Mouse (Mus musculus): Measurements from ENCODE around the gene Klf11. TPM values are rescaled to one million over a fixed set of nuclear protein-coding genes. Genes with fewer than 3 reads are reported as not detected.
"Not testable (repeated sequence)": the region's sequence is repeated elsewhere in the genome, so short reads cannot be mapped to it uniquely, and the experiment has no call there.

Gene Klf11
- polyA plus RNA-seq, 1 experiment from 2014 or later, result 9.3 TPM

- Histone ChIP-seq H3K27ac (replicated peaks) (no peak overlapping the region), H3K27me3 (no peaks in the 10 kb centered on the region), H3K9ac (no peak overlapping the region), H3K4me3 (replicated peaks) (no peak overlapping the region), H3K9me3 (replicated peaks) (no peaks in the 10 kb centered on the region), H3K4me1 (replicated peaks) (peaks cover 59% of the 10 kb centered on the region), H3K36me3 (replicated peaks) (no peaks in the 10 kb centered on the region), H3K4me2 (no peak overlapping the region)
- WGBS (ENCODE audit: insufficient replicate concordance), result 55% methylated on average over 4 of the region's 4 CpGs
- ATAC-seq (ENCODE audit: insufficient read depth), result no peak
Observed at GRCm38 (mm10) chr12:24632404-24632803, 18.7 kb upstream of the Klf11 start.

- Histone ChIP-seq H3K9me3 (replicated peaks) (no peaks in the 10 kb centered on the region), H3K4me1 (replicated peaks) (peaks cover 60% of the 10 kb centered on the region), H3K9ac (no peak overlapping the region), H3K4me2 (peak overlapping the region; percentile 11; the same call in 1 of the 2 replicates), H3K27me3 (no peaks in the 10 kb centered on the region), H3K27ac (replicated peaks) (peak overlapping the region; percentile 83), H3K36me3 (replicated peaks) (no peaks in the 10 kb centered on the region), H3K4me3 (replicated peaks) (no peak overlapping the region)
- ATAC-seq (ENCODE audit: insufficient read depth), result peak; percentile 86
- 3% methylated on average over 1 of the region's 1 CpGs for WGBS (ENCODE audit: insufficient replicate concordance)
Observed at GRCm38 (mm10) chr12:24633753-24634191, 17.3 kb upstream of the Klf11 start.

GRCm38 (mm10) chr12:24634212-24634611, 16.9 kb upstream of the Klf11 start:
- no peaks in the 10 kb centered on the region for H3K9me3 ChIP-seq (replicated peaks)
- ATAC-seq (ENCODE audit: insufficient read depth), result peak; percentile 71
- peaks cover 64% of the 10 kb centered on the region for H3K4me1 ChIP-seq (replicated peaks)
- no peak overlapping the region for H3K4me3 ChIP-seq (replicated peaks)
- peak overlapping the region; percentile 11; the same call in 1 of the 2 replicates for H3K4me2 ChIP-seq
- no peaks in the 10 kb centered on the region for H3K36me3 ChIP-seq (replicated peaks)
- H3K27me3 ChIP-seq, result no peaks in the 10 kb centered on the region
- peak overlapping the region; percentile 83 for H3K27ac ChIP-seq (replicated peaks)
- H3K9ac ChIP-seq, result no peak overlapping the region
- WGBS (ENCODE audit: insufficient replicate concordance), result 28% methylated on average over 4 of the region's 4 CpGs

GRCm38 (mm10) chr12:24634648-24635047, 16.4 kb upstream of the Klf11 start:
- Histone ChIP-seq H3K9ac (no peak overlapping the region), H3K9me3 (replicated peaks) (no peaks in the 10 kb centered on the region), H3K27ac (replicated peaks) (peak overlapping the region; percentile 83), H3K36me3 (replicated peaks) (no peaks in the 10 kb centered on the region), H3K4me3 (replicated peaks) (no peak overlapping the region), H3K4me2 (0 out of 2 replicates have a peak overlapping the region, but pooled peaks have one; percentile 11), H3K4me1 (replicated peaks) (peaks cover 69% of the 10 kb centered on the region), H3K27me3 (no peaks in the 10 kb centered on the region)
- ATAC-seq (ENCODE audit: insufficient read depth), result no peak
- 73% methylated on average over 3 of the region's 3 CpGs for WGBS (ENCODE audit: insufficient replicate concordance)

- not testable (repeated sequence) for H3K27me3 ChIP-seq; H3K9ac ChIP-seq; H3K9me3 ChIP-seq (replicated peaks); H3K36me3 ChIP-seq (replicated peaks); H3K27ac ChIP-seq (replicated peaks); H3K4me2 ChIP-seq; H3K4me3 ChIP-seq (replicated peaks); ATAC-seq (ENCODE audit: insufficient read depth)
- peaks cover 76% of the 10 kb centered on the region for H3K4me1 ChIP-seq (replicated peaks)
- 91% methylated on average over 10 of the region's 10 CpGs for WGBS (ENCODE audit: insufficient replicate concordance)
Observed at GRCm38 (mm10) chr12:24638787-24639186, 12.3 kb upstream of the Klf11 start.

GRCm38 (mm10) chr12:24642370-24642802, 8.7 kb upstream of the Klf11 start:
- no peaks in the 10 kb centered on the region for H3K27me3 ChIP-seq
- H3K9me3 ChIP-seq (replicated peaks), result no peaks in the 10 kb centered on the region
- WGBS (ENCODE audit: insufficient replicate concordance), result 71% methylated on average over 4 of the region's 4 CpGs
- ATAC-seq (ENCODE audit: insufficient read depth), result no peak
- H3K27ac ChIP-seq (replicated peaks), result peak overlapping the region; percentile 94; the same call in 1 of the 2 replicates
- H3K36me3 ChIP-seq (replicated peaks), result no peaks in the 10 kb centered on the region
- peaks cover 76% of the 10 kb centered on the region for H3K4me1 ChIP-seq (replicated peaks)
- 0 out of 2 replicates have a peak overlapping the region, but pooled peaks have one; percentile 15 for H3K9ac ChIP-seq
- H3K4me3 ChIP-seq (replicated peaks), result no peak overlapping the region
- H3K4me2 ChIP-seq, result no peak overlapping the region

- WGBS (ENCODE audit: insufficient replicate concordance), result 18% methylated on average over 1 of the region's 1 CpGs
- H3K4me3 ChIP-seq (replicated peaks), result no peak overlapping the region
Observed at GRCm38 (mm10) chr12:24644125-24644571, 6.9 kb upstream of the Klf11 start.

GRCm38 (mm10) chr12:24645901-24646300, 5.2 kb upstream of the Klf11 start:
- ATAC-seq (ENCODE audit: insufficient read depth), result peak; percentile 70
- H3K27me3 ChIP-seq, result no peaks in the 10 kb centered on the region
- H3K4me3 ChIP-seq (replicated peaks), result peak overlapping the region; percentile 25
- WGBS (ENCODE audit: insufficient replicate concordance), result 27% methylated on average over 6 of the region's 6 CpGs
- H3K36me3 ChIP-seq (replicated peaks), result no peaks in the 10 kb centered on the region
- H3K9me3 ChIP-seq (replicated peaks), result no peaks in the 10 kb centered on the region
- H3K27ac ChIP-seq (replicated peaks), result peak overlapping the region; percentile 94
- H3K4me1 ChIP-seq (replicated peaks), result peaks cover 94% of the 10 kb centered on the region
- peak overlapping the region; percentile 65 for H3K4me2 ChIP-seq
- peak overlapping the region; percentile 44 for H3K9ac ChIP-seq

More at GRCm38 (mm10) chr12:24644125-24644571, 6.9 kb upstream of the Klf11 start:
- H3K9ac ChIP-seq, result 0 out of 2 replicates have a peak overlapping the region, but pooled peaks have one; percentile 19
- H3K36me3 ChIP-seq (replicated peaks), result no peaks in the 10 kb centered on the region
- peak; percentile 92 for ATAC-seq (ENCODE audit: insufficient read depth)
- H3K4me2 ChIP-seq, result peak overlapping the region; percentile 55
- peak overlapping the region; percentile 94 for H3K27ac ChIP-seq (replicated peaks)
- H3K27me3 ChIP-seq, result no peaks in the 10 kb centered on the region
- H3K4me1 ChIP-seq (replicated peaks), result peaks cover 90% of the 10 kb centered on the region
- H3K9me3 ChIP-seq (replicated peaks), result no peaks in the 10 kb centered on the region

GRCm38 (mm10) chr12:24648094-24648493, 3.0 kb upstream of the Klf11 start:
- no peak overlapping the region for H3K4me3 ChIP-seq (replicated peaks)
- peaks cover 88% of the 10 kb centered on the region for H3K4me1 ChIP-seq (replicated peaks)
- H3K36me3 ChIP-seq (replicated peaks), result peaks cover 2% of the 10 kb centered on the region
- H3K4me2 ChIP-seq, result no peak overlapping the region
- H3K27ac ChIP-seq (replicated peaks), result peak overlapping the region; percentile 60
- no peaks in the 10 kb centered on the region for H3K9me3 ChIP-seq (replicated peaks)
- no peak for ATAC-seq (ENCODE audit: insufficient read depth)
- H3K9ac ChIP-seq, result peak overlapping the region; percentile 4; the same call in 1 of the 2 replicates
- no peaks in the 10 kb centered on the region for H3K27me3 ChIP-seq
- WGBS (ENCODE audit: insufficient replicate concordance), result 79% methylated on average over 1 of the region's 1 CpGs

- Histone ChIP-seq H3K27ac (replicated peaks) (peak overlapping the region; percentile 87), H3K4me2 (peak overlapping the region; percentile 95), H3K4me3 (replicated peaks) (peak overlapping the region; percentile 84), H3K9ac (peak overlapping the region; percentile 71), H3K9me3 (replicated peaks) (no peaks in the 10 kb centered on the region), H3K4me1 (replicated peaks) (peaks cover 88% of the 10 kb centered on the region), H3K36me3 (replicated peaks) (peaks cover 26% of the 10 kb centered on the region), H3K27me3 (no peaks in the 10 kb centered on the region)
- ATAC-seq (ENCODE audit: insufficient read depth), result no peak
- WGBS (ENCODE audit: insufficient replicate concordance), result 7% methylated on average over 22 of the region's 22 CpGs
Observed at GRCm38 (mm10) chr12:24650415-24651062, 535 bp upstream of the Klf11 start.

- no peaks in the 10 kb centered on the region for H3K27me3 ChIP-seq
- H3K9me3 ChIP-seq (replicated peaks), result no peaks in the 10 kb centered on the region
- H3K4me1 ChIP-seq (replicated peaks), result peaks cover 89% of the 10 kb centered on the region
- peak overlapping the region; percentile 98 for H3K27ac ChIP-seq (replicated peaks)
- peak overlapping the region; percentile 92 for H3K9ac ChIP-seq
- H3K36me3 ChIP-seq (replicated peaks), result peaks cover 39% of the 10 kb centered on the region
- WGBS (ENCODE audit: insufficient replicate concordance), result 1% methylated on average over 36 of the region's 36 CpGs
- peak; percentile 87 for ATAC-seq (ENCODE audit: insufficient read depth)
- H3K4me3 ChIP-seq (replicated peaks), result peak overlapping the region; percentile 84
- H3K4me2 ChIP-seq, result peak overlapping the region; percentile 95
Observed at GRCm38 (mm10) chr12:24651642-24652342, 718 bp downstream of the Klf11 start.
